Mouse (Mus musculus) G1E (cell line): ENCODE results near the gene Ebf1. TPM values are rescaled to one million over a fixed set of nuclear protein-coding genes. Genes with fewer than 3 reads are reported as not detected.

Experiments
- ATAC-seq: 2 replicates; pipeline ENCODE4 v1.8.0; 2016; ENCODE audit warnings: mild to moderate bottlenecking; ENCODE audit not compliant: insufficient number of reproducible peaks, poor library complexity, low FRiP score, severe bottlenecking; ENCODE audit errors: extremely low read depth
- DNase-seq: peaks from one replicate; pipeline ENCODE4 v3.0.0; 2012; ENCODE audit warnings: low spot score
- H3K27me3 ChIP-seq: 2 replicates; pipeline ENCODE4 v1.6.1; 2012; ENCODE audit warnings: mild to moderate bottlenecking, low read length, inconsistent platforms; ENCODE audit not compliant: insufficient read depth
- H3K36me3 ChIP-seq: replicated peaks from 2 replicates; pipeline ENCODE3; 2012; ENCODE audit warnings: mild to moderate bottlenecking, inconsistent platforms
- H3K4me1 ChIP-seq: 2 replicates; pipeline ENCODE4 v1.6.1; 2012; ENCODE audit warnings: low read depth, low read length, inconsistent platforms, mixed read lengths; ENCODE audit not compliant: insufficient read depth
- H3K4me3 ChIP-seq: 2 replicates; pipeline ENCODE4 v1.5.1; 2012; ENCODE audit warnings: low read depth, mild to moderate bottlenecking, inconsistent platforms, low read length, moderate library complexity, mixed read lengths
- H3K9me3 ChIP-seq: replicated peaks from 2 replicates; pipeline ENCODE4 v1.6.1; 2012; ENCODE audit warnings: inconsistent platforms
- CTCF ChIP-seq: IDR thresholded peaks from 2 replicates; pipeline ENCODE4 v1.5.1; 2012; ENCODE audit warnings: low read depth, low read length, inconsistent platforms, mixed read lengths
- GATA1 ChIP-seq: IDR thresholded peaks from 2 replicates; pipeline ENCODE4 v1.6.1; 2012; ENCODE audit warnings: borderline replicate concordance, low read length, inconsistent platforms, mixed read lengths
- GATA2 ChIP-seq: IDR thresholded peaks from 2 replicates; pipeline ENCODE4 v1.6.1; 2012; ENCODE audit warnings: low read depth, low read length, inconsistent platforms, borderline replicate concordance
- POLR2AphosphoS5 ChIP-seq: IDR thresholded peaks from 2 replicates; pipeline ENCODE4 v1.6.1; 2012; ENCODE audit warnings: low read depth, low read length, inconsistent platforms; ENCODE audit not compliant: insufficient replicate concordance
- TAL1 ChIP-seq: conservative IDR thresholded peaks from 2 replicates; pipeline ENCODE4 v1.6.1; 2012; ENCODE audit warnings: low read depth, low read length, inconsistent platforms, mixed read lengths
- polyA plus RNA-seq: library from polyadenylated mRNA; stranded (reverse); fragments of >175 nt; gene quantifications from 2 replicates; pipeline ENCODE4 v1.2.3, GENCODE M21; 2012
- total RNA-seq, 2 experiments: library from RNA; stranded (forward) in 1 of 2; stranded (reverse) in 1 of 2; fragments of 200-1000 nt in 1 of 2; fragments of >200 nt in 1 of 2; fragmentation: Nextera tagmentation in 1 of 2; gene quantifications; 2 replicates each; pipeline ENCODE4 v1.2.3; 2014 to 2017

Ebf1 gene
- total and polyA plus RNA-seq, 3 experiments = 0.05 TPM; not detected in 2

DNA sequence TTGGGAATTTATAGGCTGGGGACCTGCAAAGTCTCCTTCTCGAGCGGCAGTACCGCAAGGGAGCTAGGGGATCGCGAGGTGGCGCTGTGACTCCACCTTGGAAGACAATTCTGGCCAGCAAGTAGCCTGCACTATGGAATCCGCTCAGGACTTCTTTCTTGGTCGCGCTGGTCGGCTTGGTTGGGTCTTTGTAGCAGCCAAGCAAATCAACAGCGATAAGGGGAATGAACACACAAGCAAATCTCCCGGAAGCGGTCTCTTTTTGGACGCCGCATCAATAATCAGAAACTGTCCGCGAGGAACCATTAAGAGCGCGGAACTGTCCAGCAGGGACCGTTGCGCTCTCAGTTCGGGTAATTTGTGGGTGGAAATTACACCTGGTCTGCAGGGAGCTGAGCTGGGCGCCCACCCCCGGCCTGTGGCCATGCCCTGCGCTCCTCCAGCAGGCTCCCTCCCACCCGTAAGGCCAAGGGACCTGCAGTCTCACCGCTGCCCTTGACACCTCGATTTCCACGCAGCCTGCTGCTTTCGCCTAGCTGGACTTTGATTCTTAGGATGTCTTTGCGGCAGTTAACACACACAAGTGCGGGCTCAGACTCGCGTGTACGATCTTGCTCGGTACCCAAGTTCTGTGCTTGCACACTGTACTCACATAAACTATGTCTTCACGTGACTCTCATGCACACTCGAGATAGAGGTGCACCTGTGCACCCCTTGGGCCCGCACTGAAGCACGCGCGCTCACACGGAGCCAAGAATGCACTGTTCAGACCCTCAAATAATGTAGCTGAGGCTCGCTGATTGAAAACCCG is 5.9 kb upstream of the Ebf1 start:
- TF ChIP-seq TAL1 (no peak), GATA2 (no peak), GATA1 (no peak), POLR2AphosphoS5 (no peak), CTCF (0 out of 2 replicates have a peak, but pooled peaks have one; percentile 18)
- no peak for ATAC-seq
- Histone ChIP-seq H3K36me3 (no peaks in the 10 kb centered on the region), H3K4me1 (0 out of 2 replicates have a peak, but pooled peaks cover 2% of the 10 kb centered on the region), H3K27me3 (peaks cover 24% of the 10 kb centered on the region), H3K9me3 (no peaks in the 10 kb centered on the region), H3K4me3 (no peak overlapping the region; the same call in 1 of the 2 replicates)
- no peak for DNase-seq

GRCm38 (mm10) chr11:44612156-44612555 is 5.0 kb upstream of the Ebf1 start:
- DNase-seq (no peak), ATAC-seq (no peak)
- peaks cover 6% of the 10 kb centered on the region for H3K4me1 ChIP-seq
- H3K36me3 ChIP-seq = no peaks in the 10 kb centered on the region
- TF ChIP-seq TAL1 = no peak
- no peak for TF ChIP-seq POLR2AphosphoS5
- no peak overlapping the region for H3K4me3 ChIP-seq
- peaks cover 33% of the 10 kb centered on the region for H3K27me3 ChIP-seq
- no peaks in the 10 kb centered on the region for H3K9me3 ChIP-seq

GRCm38 (mm10) chr11:44612681-44613410 is 4.3 kb upstream of the Ebf1 start:
- ATAC-seq = no peak
- DNase-seq = no peak
- peaks cover 34% of the 10 kb centered on the region for H3K27me3 ChIP-seq
- TF ChIP-seq GATA2 = no peak
- TF ChIP-seq CTCF = no peak
- no peaks in the 10 kb centered on the region for H3K36me3 ChIP-seq
- H3K4me1 ChIP-seq = peaks cover 9% of the 10 kb centered on the region
- no peaks in the 10 kb centered on the region for H3K9me3 ChIP-seq
- no peak overlapping the region for H3K4me3 ChIP-seq

GRCm38 (mm10) chr11:44613411-44614180 is 3.5 kb upstream of the Ebf1 start:
- H3K4me1 ChIP-seq = peaks cover 9% of the 10 kb centered on the region
- no peak for DNase-seq

GRCm38 (mm10) chr11:44616078-44616787 is 884 bp upstream of the Ebf1 start:
- no peak for ATAC-seq
- peaks cover 9% of the 10 kb centered on the region for H3K4me1 ChIP-seq
- peaks cover 48% of the 10 kb centered on the region for H3K27me3 ChIP-seq
- no peaks in the 10 kb centered on the region for H3K36me3 ChIP-seq
- no peak overlapping the region for H3K4me3 ChIP-seq
- no peak for DNase-seq
- TF ChIP-seq GATA2 (no peak), CTCF (no peak), TAL1 (no peak), GATA1 (no peak), POLR2AphosphoS5 (no peak)
- H3K9me3 ChIP-seq = no peaks in the 10 kb centered on the region

More at GRCm38 (mm10) chr11:44613411-44614180, 3.5 kb upstream of the Ebf1 start:
- H3K27me3 ChIP-seq = peaks cover 39% of the 10 kb centered on the region
- H3K4me3 ChIP-seq = no peak overlapping the region
- ATAC-seq = no peak
- no peak for TF ChIP-seq GATA1
- no peak for TF ChIP-seq POLR2AphosphoS5
- no peak for TF ChIP-seq CTCF
- no peak for TF ChIP-seq TAL1
- TF ChIP-seq GATA2 = no peak
- no peaks in the 10 kb centered on the region for H3K36me3 ChIP-seq
- H3K9me3 ChIP-seq = no peaks in the 10 kb centered on the region
